Mouse (Mus musculus) megakaryocyte, embryonic 14.5 days (primary cell): ENCODE data around the gene Shc3.

Experiments
- FLI1 ChIP-seq: IDR thresholded peaks from 2 replicates; pipeline ENCODE4 v1.6.1; 2012; ENCODE audit warnings: low read length, inconsistent platforms, mixed read lengths
- GATA1 ChIP-seq: IDR thresholded peaks from 3 replicates; pipeline ENCODE4 v1.6.1; 2012; ENCODE audit warnings: mixed read lengths, low read length, inconsistent platforms, borderline replicate concordance

DNA sequence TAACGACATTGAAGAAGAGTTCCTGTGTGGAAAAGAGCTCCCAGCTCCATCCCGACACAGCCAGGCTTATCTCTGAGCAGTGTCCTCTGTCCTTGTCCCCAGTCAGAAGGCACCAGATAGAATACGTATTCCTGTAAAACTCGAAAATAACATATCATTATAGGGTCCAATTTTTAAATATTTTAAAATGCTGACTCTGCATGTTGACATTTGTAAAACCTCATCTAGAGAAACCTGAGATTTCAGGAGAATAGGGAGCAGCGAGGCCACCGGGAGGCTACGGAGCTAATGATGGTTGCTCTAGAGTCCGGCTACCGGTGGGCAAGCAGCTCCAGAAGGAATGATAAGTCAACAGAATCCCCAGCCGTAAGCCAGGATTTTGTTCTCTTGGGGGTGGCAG, 92.2 kb downstream of the Shc3 start:
- no peak for TF ChIP-seq GATA1
- no peak for TF ChIP-seq FLI1
